In the genomic region with DNA sequence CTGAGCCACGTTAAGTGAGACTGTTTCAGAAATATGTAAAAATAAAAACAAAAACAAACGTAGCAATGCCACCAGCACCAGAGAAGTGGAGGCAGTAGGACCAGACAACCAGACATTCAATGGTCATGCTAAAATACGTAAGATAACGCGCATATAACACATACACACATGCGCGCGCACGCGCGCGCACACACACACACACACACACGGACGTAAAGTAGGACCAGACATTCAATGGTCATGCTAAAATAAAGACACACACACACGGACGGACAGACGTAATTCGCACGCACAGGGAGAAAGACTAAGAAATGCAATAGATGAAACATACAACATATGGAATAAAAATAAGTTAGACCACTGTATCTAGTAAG, we compare ENCODE assay signal across 7 mouse cellular contexts. TPM values are rescaled to one million over a fixed set of nuclear protein-coding genes. Genes with fewer than 3 reads are reported as not detected.
DNase-seq lines count a peak whose midpoint lies in the region; ATAC-seq and TF ChIP-seq lines count a peak whose summit lies in the region.

No protein-coding gene starts in this region.

- H3K36me3 ChIP-seq in E14TG2a.4 (ENCODE audit: insufficient read depth, low read length), result peaks cover 12% of the 10 kb centered on the region
- H3K36me3 ChIP-seq in embryonic facial prominence, embryonic 11.5 days (replicated peaks; ENCODE audit: control insufficient read depth, insufficient read depth, low read depth, low read length), result no peaks in the 10 kb centered on the region
- peaks cover 6% of the 10 kb centered on the region; the same call in 1 of the 2 replicates for H3K36me3 ChIP-seq in heart, embryonic 15.5 days

- WGBS in embryonic facial prominence, embryonic 11.5 days, result 34% methylated on average over 19 of the region's 19 CpGs
- 32% methylated on average over 19 of the region's 19 CpGs for WGBS in heart, embryonic 15.5 days

- H3K9me3 ChIP-seq in E14TG2a.4 (ENCODE audit: low read length), result no peaks in the 10 kb centered on the region
- no peaks in the 10 kb centered on the region for H3K9me3 ChIP-seq in embryonic facial prominence, embryonic 11.5 days (replicated peaks; ENCODE audit: control insufficient read depth, low read length)
- no peaks in the 10 kb centered on the region for H3K9me3 ChIP-seq in heart, embryonic 15.5 days (replicated peaks)

- peaks cover 36% of the 10 kb centered on the region for H3K27me3 ChIP-seq in E14TG2a.4 (ENCODE audit: insufficient read depth, low read length)
- H3K27me3 ChIP-seq in embryonic facial prominence, embryonic 11.5 days (ENCODE audit: control insufficient read depth, insufficient read depth, low read length), result no peaks in the 10 kb centered on the region
- H3K27me3 ChIP-seq in heart, embryonic 15.5 days, result no peaks in the 10 kb centered on the region

- H3K9ac ChIP-seq in embryonic facial prominence, embryonic 11.5 days (replicated peaks; ENCODE audit: low read length), result peak overlapping the region; percentile 58
- peak overlapping the region; percentile 65 for H3K9ac ChIP-seq in heart, embryonic 15.5 days

- peak overlapping the region; percentile 52 for H3K4me2 ChIP-seq in embryonic facial prominence, embryonic 11.5 days (ENCODE audit: low read depth, low read length)
- H3K4me2 ChIP-seq in heart, embryonic 15.5 days, result peak overlapping the region; percentile 67

- 0 out of 2 replicates have a peak, but pooled peaks have one; percentile 16 for ATAC-seq in embryonic facial prominence, embryonic 11.5 days (replicated peaks; ENCODE audit: insufficient number of reproducible peaks, low FRiP score, low TSS enrichment, low read depth)
- ATAC-seq in heart, embryonic 15.5 days (replicated peaks; ENCODE audit: insufficient number of reproducible peaks, insufficient read depth, low FRiP score, low read depth), result no peak

- peak overlapping the region; percentile 70 for H3K4me3 ChIP-seq in E14TG2a.4 (replicated peaks; ENCODE audit: low read length)
- H3K4me3 ChIP-seq in embryonic facial prominence, embryonic 11.5 days (ENCODE audit: low read depth, low read length), result peak overlapping the region; percentile 38
- peak overlapping the region; percentile 56 for H3K4me3 ChIP-seq in heart, embryonic 15.5 days

- no peak for TF ChIP-seq CTCF in E14TG2a.4 (conservative IDR thresholded peaks at IDR 0.05; ENCODE audit: low read length)

- DNase-seq in adrenal gland, adult 18-20 months (ENCODE audit: low spot score in 2 of 2), result peak; percentile 25 to 33
- DNase-seq in embryonic facial prominence, embryonic 11.5 days (ENCODE audit: low spot score), result peak; percentile 18
- peak; percentile 54 for DNase-seq in kidney, postnatal 14 days
- peak; percentile 29 for DNase-seq in lung, postnatal 14 days
- peak; percentile 52 for DNase-seq in retina, postnatal 1 day

- peak overlapping the region; percentile 87 for H3K27ac ChIP-seq in embryonic facial prominence, embryonic 11.5 days (replicated peaks; ENCODE audit: low read depth, low read length)
- H3K27ac ChIP-seq in heart, embryonic 15.5 days, result peak overlapping the region; percentile 95

- peaks cover 6% of the 10 kb centered on the region; the same call in 1 of the 2 replicates for H3K4me1 ChIP-seq in E14TG2a.4 (replicated peaks; ENCODE audit: low read depth, low read length)
- H3K4me1 ChIP-seq in embryonic facial prominence, embryonic 11.5 days (ENCODE audit: control insufficient read depth, insufficient read depth, low read length), result no peaks in the 10 kb centered on the region
- H3K4me1 ChIP-seq in heart, embryonic 15.5 days (replicated peaks), result no peaks in the 10 kb centered on the region; the same call in 1 of the 2 replicates

RNA-seq across cellular contexts. Expression of gene Zcchc13, which starts 14.2 kb away (rescaled TPM):
- total RNA-seq in adrenal gland, adult 18-20 months (2021), result not detected
- polyA plus RNA-seq in embryonic facial prominence, embryonic 11.5 days (2014; fragmentation: Nextera tagmentation; extraction: Ambion mirVana), result not detected in 2 replicates
- not detected in 2 replicates for polyA plus RNA-seq in heart, embryonic 15.5 days (2015; fragmentation: Nextera tagmentation; extraction: Ambion mirVana)
